In the genomic region with DNA sequence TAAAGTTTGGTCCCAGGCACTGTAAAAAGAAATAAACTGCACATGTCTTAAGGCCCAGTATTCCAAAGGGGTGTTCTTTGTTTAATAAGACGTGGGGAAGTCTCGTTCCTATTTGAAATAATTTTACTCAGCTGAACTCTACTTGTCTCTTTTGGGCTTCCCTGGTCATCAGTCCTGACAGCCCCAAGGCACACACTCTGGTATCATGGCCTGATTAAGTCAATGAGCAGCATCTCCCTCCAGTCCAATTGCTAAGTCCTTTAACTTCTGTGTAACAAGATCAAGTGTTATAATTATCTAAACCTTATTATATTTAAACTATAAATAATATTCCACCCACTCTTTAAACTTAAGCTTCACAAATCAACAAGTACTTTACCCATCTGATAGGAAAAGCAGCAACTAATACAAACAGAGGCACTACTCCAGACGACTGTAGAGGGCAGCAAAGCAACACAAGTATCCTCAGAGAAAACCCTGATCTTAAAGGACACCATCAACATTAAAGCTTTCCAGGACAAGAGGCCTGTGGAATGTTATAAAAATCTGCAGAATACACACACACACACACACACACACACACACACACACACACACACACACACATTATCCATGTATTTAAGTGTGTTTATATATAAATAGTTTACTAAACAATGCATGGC, we compare ENCODE assay signal across 9 mouse cellular contexts. TPM values are rescaled to one million over a fixed set of nuclear protein-coding genes. Genes with fewer than 3 reads are reported as not detected.
DNase-seq lines count a peak whose midpoint lies in the region; ATAC-seq lines count a peak whose summit lies in the region.
"Had no signal": no experiment of that assay in that cellular context is flagged by ENCODE, and none has a peak within 500 bp of the region (broad histone marks: within the 10 kb centered on the region; RNA-seq: fewer than 3 reads in every experiment).

No protein-coding gene starts in this region.

- 40% methylated on average over 3 of the region's 3 CpGs for WGBS in heart, embryonic 16.5 days
- WGBS in heart, embryonic 10.5 days = 60% methylated on average over 3 of the region's 3 CpGs
- WGBS in embryonic facial prominence, embryonic 10.5 days = 54% methylated on average over 3 of the region's 3 CpGs
- 57% methylated on average over 3 of the region's 3 CpGs for WGBS in hindbrain, embryonic 14.5 days
- 57% methylated on average over 3 of the region's 3 CpGs for WGBS in neural tube, embryonic 13.5 days

- no peak overlapping the region for H3K4me3 ChIP-seq in heart, embryonic 16.5 days (ENCODE audit: low read length)
- no peak overlapping the region for H3K4me3 ChIP-seq in heart, embryonic 10.5 days
- H3K4me3 ChIP-seq in embryonic facial prominence, embryonic 10.5 days = no peak overlapping the region
- no peak overlapping the region for H3K4me3 ChIP-seq in hindbrain, embryonic 14.5 days (replicated peaks; ENCODE audit: low read length)
- H3K4me3 ChIP-seq in neural tube, embryonic 13.5 days = no peak overlapping the region
- H3K4me3 ChIP-seq: heart, embryonic 13.5 days had no signal

- no peak overlapping the region for H3K9ac ChIP-seq in heart, embryonic 16.5 days (ENCODE audit: low read length)
- no peak overlapping the region for H3K9ac ChIP-seq in hindbrain, embryonic 14.5 days
- no peak overlapping the region for H3K9ac ChIP-seq in neural tube, embryonic 13.5 days
- H3K9ac ChIP-seq: heart, embryonic 13.5 days had no signal

- no peak overlapping the region for H3K27ac ChIP-seq in heart, embryonic 16.5 days (ENCODE audit: low read length)
- no peak overlapping the region for H3K27ac ChIP-seq in heart, embryonic 10.5 days
- no peak overlapping the region for H3K27ac ChIP-seq in embryonic facial prominence, embryonic 10.5 days (replicated peaks)
- H3K27ac ChIP-seq in hindbrain, embryonic 14.5 days = no peak overlapping the region
- H3K27ac ChIP-seq in neural tube, embryonic 13.5 days (replicated peaks) = no peak overlapping the region
- H3K27ac ChIP-seq: heart, embryonic 13.5 days had no signal

- H3K9me3 ChIP-seq in heart, embryonic 16.5 days (replicated peaks; ENCODE audit: control insufficient read depth, low read length) = no peaks in the 10 kb centered on the region
- H3K9me3 ChIP-seq in heart, embryonic 10.5 days = no peaks in the 10 kb centered on the region
- no peaks in the 10 kb centered on the region for H3K9me3 ChIP-seq in embryonic facial prominence, embryonic 10.5 days
- no peaks in the 10 kb centered on the region for H3K9me3 ChIP-seq in hindbrain, embryonic 14.5 days (ENCODE audit: control insufficient read depth, low read length)
- no peaks in the 10 kb centered on the region for H3K9me3 ChIP-seq in neural tube, embryonic 13.5 days
- H3K9me3 ChIP-seq: heart, embryonic 13.5 days had no signal

- ATAC-seq in heart, embryonic 16.5 days (replicated peaks; ENCODE audit: extremely low read depth, insufficient read depth, low FRiP score) = peak; percentile 67; the same call in 1 of the 2 replicates
- peak; percentile 79; the same call in 1 of the 2 replicates for ATAC-seq in hindbrain, embryonic 14.5 days (ENCODE audit: low FRiP score)
- ATAC-seq in neural tube, embryonic 13.5 days (ENCODE audit: low read depth) = peak; percentile 47; the same call in 1 of the 2 replicates

- no peaks in the 10 kb centered on the region for H3K36me3 ChIP-seq in heart, embryonic 16.5 days (ENCODE audit: control insufficient read depth, insufficient read depth)
- no peaks in the 10 kb centered on the region for H3K36me3 ChIP-seq in heart, embryonic 10.5 days
- peaks cover 4% of the 10 kb centered on the region for H3K36me3 ChIP-seq in embryonic facial prominence, embryonic 10.5 days (replicated peaks)
- H3K36me3 ChIP-seq in hindbrain, embryonic 14.5 days (replicated peaks; ENCODE audit: control insufficient read depth, insufficient read depth) = no peaks in the 10 kb centered on the region
- H3K36me3 ChIP-seq in neural tube, embryonic 13.5 days = no peaks in the 10 kb centered on the region

- H3K4me1 ChIP-seq in heart, embryonic 16.5 days (ENCODE audit: control insufficient read depth, insufficient read depth, low read length) = peaks cover 3% of the 10 kb centered on the region; the same call in 1 of the 2 replicates
- H3K4me1 ChIP-seq in heart, embryonic 10.5 days = peaks cover 7% of the 10 kb centered on the region; the same call in 1 of the 2 replicates
- H3K4me1 ChIP-seq in embryonic facial prominence, embryonic 10.5 days = peaks cover 10% of the 10 kb centered on the region
- peaks cover 6% of the 10 kb centered on the region; the same call in 1 of the 2 replicates for H3K4me1 ChIP-seq in hindbrain, embryonic 14.5 days (replicated peaks; ENCODE audit: control insufficient read depth, insufficient read depth, low read length)
- H3K4me1 ChIP-seq in neural tube, embryonic 13.5 days (replicated peaks) = peaks cover 9% of the 10 kb centered on the region; the same call in 1 of the 2 replicates

- H3K4me2 ChIP-seq in heart, embryonic 16.5 days (ENCODE audit: low read depth, low read length) = no peak overlapping the region
- H3K4me2 ChIP-seq in hindbrain, embryonic 14.5 days (replicated peaks) = no peak overlapping the region
- no peak overlapping the region for H3K4me2 ChIP-seq in neural tube, embryonic 13.5 days
- H3K4me2 ChIP-seq: heart, embryonic 13.5 days had no signal

- H3K27me3 ChIP-seq in heart, embryonic 16.5 days (ENCODE audit: control insufficient read depth, insufficient read depth, low read length) = no peaks in the 10 kb centered on the region
- H3K27me3 ChIP-seq in heart, embryonic 10.5 days (ENCODE audit: insufficient read depth, poor library complexity, severe bottlenecking) = no peaks in the 10 kb centered on the region
- no peaks in the 10 kb centered on the region for H3K27me3 ChIP-seq in embryonic facial prominence, embryonic 10.5 days (replicated peaks; ENCODE audit: low read depth, poor library complexity, severe bottlenecking)
- H3K27me3 ChIP-seq in hindbrain, embryonic 14.5 days (ENCODE audit: control insufficient read depth, insufficient read depth, low read length) = no peaks in the 10 kb centered on the region
- H3K27me3 ChIP-seq in neural tube, embryonic 13.5 days = no peaks in the 10 kb centered on the region
- H3K27me3 ChIP-seq: heart, embryonic 13.5 days had no signal

- no peak for DNase-seq in heart, embryonic 10.5 days (ENCODE audit: low spot score)
- DNase-seq in adrenal gland, adult 18-20 months (ENCODE audit: low spot score in 2 of 2) = peak; percentile 35 to 41
- peak; percentile 47 for DNase-seq in embryonic facial prominence, embryonic 10.5 days (ENCODE audit: low spot score)
- DNase-seq in hindbrain, embryonic 14.5 days (ENCODE audit: low spot score) = peak; percentile 84
- peak; percentile 26 to 61 for DNase-seq in layer of hippocampus, postnatal 25 days (ENCODE audit: extremely low spot score in 1 of 2, low spot score in 1 of 2)
- no peak for DNase-seq in c-Kit-positive CD71-positive TER-119-positive erythroid progenitor cells, embryonic 14.5 days (ENCODE audit: low spot score)

RNA-seq across cellular contexts. Expression of gene Nectin3, which starts 10.8 kb away (rescaled TPM):
- polyA plus RNA-seq in heart, embryonic 16.5 days (2015; fragmentation: Nextera tagmentation; extraction: Ambion mirVana) = 5.6 and 14.1 TPM in 2 replicates
- polyA plus RNA-seq in heart, embryonic 10.5 days (2016; fragmentation: Nextera tagmentation; extraction: Ambion mirVana) = 22.0 and 30.3 TPM in 2 replicates
- 10 to 100 TPM; 12.2 to 31.5 TPM for total RNA-seq in adrenal gland, adult 18-20 months (2021)
- polyA plus RNA-seq in embryonic facial prominence, embryonic 10.5 days (2016; fragmentation: Nextera tagmentation; extraction: Ambion mirVana) = 37.0 and 42.8 TPM in 2 replicates
- 34.4 and 37.0 TPM in 2 replicates for polyA plus RNA-seq in hindbrain, embryonic 14.5 days (2014; fragmentation: Nextera tagmentation; extraction: Ambion mirVana)
- total RNA-seq in layer of hippocampus, postnatal 25 days (2021) = 10 to 100 TPM; 50.0 to 56.8 TPM
- polyA plus RNA-seq in neural tube, embryonic 13.5 days (2015; fragmentation: Nextera tagmentation; extraction: Ambion mirVana) = 33.3 and 34.1 TPM in 2 replicates

Comparison
In these comparisons a context has a peak if more than half of its experiments do, and no peak if none do; other contexts are left out.
1. DNase-seq: peak in adrenal gland, adult 18-20 months (2 of 2), embryonic facial prominence, embryonic 10.5 days (single experiment), hindbrain, embryonic 14.5 days (single experiment) and layer of hippocampus, postnatal 25 days (2 of 2); none in heart, embryonic 10.5 days (single experiment) and c-Kit-positive CD71-positive TER-119-positive erythroid progenitor cells, embryonic 14.5 days (single experiment).
2. Peak in every context shown above with its lines, with median percentiles within 50 percentile points of each other: ATAC-seq.